Mouse (Mus musculus) Patski (cell line): ENCODE data around the gene Ntm. TPM values are rescaled to one million over a fixed set of nuclear protein-coding genes. Genes with fewer than 3 reads are reported as not detected.

Experiments
- ATAC-seq: fragments of 100-300 bp; one replicate; pipeline ENCODE4 v1.8.0; 2021
- CTCF ChIA-PET: fragments of 350-600 bp; sonication (Branson Sonifier 250); formaldehyde crosslinking; loops from one replicate; lab custom pipeline; 2022; ENCODE audit warnings: inconsistent platforms; lab: Charles Lee
- POLR2A ChIA-PET: fragments of 350-600 bp; sonication (Branson Sonifier 250); formaldehyde crosslinking; loops from one replicate; lab custom pipeline; 2022; ENCODE audit warnings: antibody characterized with exemption, inconsistent platforms; lab: Charles Lee
- DNase-seq: peaks from one replicate; pipeline ENCODE4 v3.0.0-alpha.2; 2011; ENCODE audit warnings: low read depth, low spot score
- H3K27me3 ChIP-seq: fragments of 371-371 bp; one replicate; pipeline ENCODE4 v1.5.1; 2021
- CTCF ChIP-seq: fragments of 100-300 bp; IDR thresholded peaks from one replicate; pipeline ENCODE4 v1.5.1; 2021
- in situ Hi-C: fragments of 300-500 bp; cut with MboI; formaldehyde crosslinking; loops from 3 replicates; pipeline ENCODE4 v1.11.1; 2018; ENCODE audit warnings: low pct_unique_long_range_greater_than_20kb, mixed read lengths
- polyA plus RNA-seq: library from polyadenylated mRNA; unstranded; gene quantifications from one replicate; pipeline ENCODE4 v1.2.3, GENCODE M21; 2021

The Ntm gene
- polyA plus RNA-seq, 1 experiment from 2014 or later: 13.4 TPM

- no peak for TF ChIP-seq CTCF
- ChIA-PET POLR2A (no interaction called here), CTCF (no interaction called here)
- peaks cover 5% of the 10 kb centered on the region for H3K27me3 ChIP-seq
- DNase-seq: no peak
- no peak for ATAC-seq
- in situ Hi-C loops: no loop called here
Measured at GRCm38 (mm10) chr9:29698276-29698675, 264.7 kb downstream of the Ntm start.

- ChIA-PET CTCF (no interaction called here), POLR2A (no interaction called here)
- in situ Hi-C loops: no loop called here
- DNase-seq (no peak), ATAC-seq (no peak)
- TF ChIP-seq CTCF: no peak
- no peaks in the 10 kb centered on the region for H3K27me3 ChIP-seq
Measured at GRCm38 (mm10) chr9:29694151-29694550, 268.8 kb downstream of the Ntm start.

GRCm38 (mm10) chr9:29691186-29691855 lies 271.6 kb downstream of the Ntm start:
- no peak for ATAC-seq
- ChIA-PET POLR2A (no interaction called here), CTCF (no interaction called here)
- peaks cover 6% of the 10 kb centered on the region for H3K27me3 ChIP-seq
- DNase-seq: no peak
- no peak for TF ChIP-seq CTCF
- in situ Hi-C loops: no loop called here

GRCm38 (mm10) chr9:29682224-29682623 lies 280.7 kb downstream of the Ntm start:
- POLR2A ChIA-PET: no interaction called here
- CTCF ChIA-PET: no interaction called here
- in situ Hi-C loops: no loop called here
- DNase-seq (no peak), ATAC-seq (no peak)
- peaks cover 7% of the 10 kb centered on the region for H3K27me3 ChIP-seq
- no peak for TF ChIP-seq CTCF

- H3K27me3 ChIP-seq: peaks cover 7% of the 10 kb centered on the region
- DNase-seq (no peak), ATAC-seq (no peak)
- CTCF ChIA-PET: interaction anchor here (1.1 kb wide), 1 partner anchor 26 kb away, joined by 3 read pairs; no protein-coding TSS in a partner anchor
- TF ChIP-seq CTCF: no peak
- in situ Hi-C loops: no loop called here
- POLR2A ChIA-PET: no interaction called here
Measured at GRCm38 (mm10) chr9:29680677-29681076, 282.3 kb downstream of the Ntm start.

- no peak for ATAC-seq
- in situ Hi-C loops: no loop called here
- H3K27me3 ChIP-seq: peaks cover 18% of the 10 kb centered on the region
- no peak for TF ChIP-seq CTCF
- no peak for DNase-seq
- POLR2A ChIA-PET: no interaction called here
- CTCF ChIA-PET: no interaction called here
Measured at GRCm38 (mm10) chr9:29673911-29674310, 289.0 kb downstream of the Ntm start.

GRCm38 (mm10) chr9:29671861-29672260 lies 291.1 kb downstream of the Ntm start:
- ATAC-seq (no peak), DNase-seq (no peak)
- peaks cover 22% of the 10 kb centered on the region for H3K27me3 ChIP-seq
- CTCF ChIA-PET: no interaction called here
- TF ChIP-seq CTCF: no peak
- POLR2A ChIA-PET: no interaction called here
- in situ Hi-C loops: no loop called here

- TF ChIP-seq CTCF: no peak
- no peak for DNase-seq
- peaks cover 10% of the 10 kb centered on the region for H3K27me3 ChIP-seq
- no peak for ATAC-seq
- ChIA-PET POLR2A (no interaction called here), CTCF (interaction anchor here (1.2 kb wide), 1 partner anchor 10 kb away, joined by 3 read pairs; no protein-coding TSS in a partner anchor)
- in situ Hi-C loops: loop anchor here (5.0 to 10.0 kb wide), 2 partner anchors 612 to 759 kb away; no protein-coding TSS in a partner anchor
Measured at GRCm38 (mm10) chr9:29663286-29663685, 299.7 kb downstream of the Ntm start.

- CTCF ChIA-PET: interaction anchor here (1.0 to 1.6 kb wide), 4 partner anchors 114 to 765 kb away, joined by 3 to 4 read pairs (median 3); partner anchors contain the start of gene Snx19
- in situ Hi-C loops: loop anchor here (5.0 to 10.0 kb wide), 2 partner anchors 613 to 761 kb away; no protein-coding TSS in a partner anchor
- H3K27me3 ChIP-seq: peaks cover under 1% of the 10 kb centered on the region
- TF ChIP-seq CTCF: peak; percentile 82
- no peak for ATAC-seq
- DNase-seq: no peak
- POLR2A ChIA-PET: interaction anchor here (0.7 kb wide), 1 partner anchor 147 kb away, joined by 12 read pairs; no protein-coding TSS in a partner anchor
Measured at GRCm38 (mm10) chr9:29661468-29662145, 301.3 kb downstream of the Ntm start.

- ChIA-PET CTCF (interaction anchor here (1.6 kb wide), 1 partner anchor 766 kb away, joined by 3 read pairs; the partner anchor contains the start of gene Snx19), POLR2A (no interaction called here)
- DNase-seq (no peak), ATAC-seq (no peak)
- in situ Hi-C loops: loop anchor here (5.0 to 10.0 kb wide), 2 partner anchors 615 to 762 kb away; no protein-coding TSS in a partner anchor
- peaks cover 3% of the 10 kb centered on the region for H3K27me3 ChIP-seq
- TF ChIP-seq CTCF: no peak
Measured at GRCm38 (mm10) chr9:29660059-29660613, 302.8 kb downstream of the Ntm start.
